Mouse (Mus musculus): ENCODE data around the gene Tfcp2.

GRCm38 (mm10) chr15:100489263-100489662, 62.5 kb downstream of the Tfcp2 start:
- TF ChIP-seq CTCF (IDR thresholded peaks at IDR 0.05; ENCODE audit: low read depth): no peak
- no peak for TF ChIP-seq EP300 (IDR thresholded peaks at IDR 0.05; ENCODE audit: low read depth)

Data from heart, postnatal 0 days (tissue).